Mouse (Mus musculus) forebrain, embryonic 10.5 days (tissue): ENCODE data around the gene Nr1d1. TPM values are rescaled to one million over a fixed set of nuclear protein-coding genes. Genes with fewer than 3 reads are reported as not detected.
A peak's percentile ranks its signal among the peaks of the same experiment; 100 is the strongest.

Experiments
- DNase-seq: peaks from one replicate; pipeline ENCODE4 v3.0.0-alpha.2; 2017; ENCODE audit warnings: low spot score; ENCODE audit errors: extremely low spot score
- H3K27ac ChIP-seq: fragments of 300-500 bp; sonication (generic); 2 replicates; pipeline ENCODE4 v1.5.1; 2016; ENCODE audit warnings: mild to moderate bottlenecking
- H3K27me3 ChIP-seq: fragments of 300-500 bp; sonication (generic); 2 replicates; pipeline ENCODE4 v1.6.1; 2016; ENCODE audit warnings: mild to moderate bottlenecking; ENCODE audit not compliant: poor library complexity, severe bottlenecking
- H3K36me3 ChIP-seq: fragments of 300-500 bp; sonication (generic); replicated peaks from 2 replicates; pipeline ENCODE4 v1.6.1; 2016; ENCODE audit warnings: mild to moderate bottlenecking, moderate library complexity
- H3K4me1 ChIP-seq: fragments of 300-500 bp; sonication (generic); 2 replicates; pipeline ENCODE4 v1.6.1; 2016
- H3K4me3 ChIP-seq: fragments of 300-500 bp; sonication (generic); 2 replicates; pipeline ENCODE4 v1.5.1; 2016; ENCODE audit warnings: mild to moderate bottlenecking, moderate library complexity
- H3K9me3 ChIP-seq: fragments of 300-500 bp; sonication (generic); 2 replicates; pipeline ENCODE4 v1.6.1; 2016; ENCODE audit warnings: mild to moderate bottlenecking, moderate library complexity
- WGBS: fragments of 180-500 bp; shearing (Covaris S2); methylation state at CpG from one replicate; pipeline ENCODE4 v1.1.7; 2016; 5-methylcytosine and 5-hydroxymethylcytosine counted together
- polyA plus RNA-seq: library from polyadenylated mRNA; unstranded; fragments of >200 nt; fragmentation: Nextera tagmentation; extraction: Ambion mirVana; gene quantifications from 2 replicates; pipeline ENCODE4 v1.2.1, GENCODE M21; 2016

The Nr1d1 gene
- polyA plus RNA-seq, 1 experiment from 2014 or later = 1.5 TPM

- under 1% methylated on average over 37 of the region's 37 CpGs for WGBS
- peaks cover 30% of the 10 kb centered on the region for H3K36me3 ChIP-seq
- H3K4me1 ChIP-seq = peaks cover 62% of the 10 kb centered on the region
- no peaks in the 10 kb centered on the region for H3K9me3 ChIP-seq
- 0 out of 2 replicates have a peak, but pooled peaks cover 3% of the 10 kb centered on the region for H3K27me3 ChIP-seq
- peak overlapping the region; percentile 67 for H3K27ac ChIP-seq
- H3K4me3 ChIP-seq = peak overlapping the region; percentile 55
- DNase-seq = peak; percentile 93
Observed at GRCm38 (mm10) chr11:98773635-98774295, 1.4 kb downstream of the Nr1d1 start.

DNA sequence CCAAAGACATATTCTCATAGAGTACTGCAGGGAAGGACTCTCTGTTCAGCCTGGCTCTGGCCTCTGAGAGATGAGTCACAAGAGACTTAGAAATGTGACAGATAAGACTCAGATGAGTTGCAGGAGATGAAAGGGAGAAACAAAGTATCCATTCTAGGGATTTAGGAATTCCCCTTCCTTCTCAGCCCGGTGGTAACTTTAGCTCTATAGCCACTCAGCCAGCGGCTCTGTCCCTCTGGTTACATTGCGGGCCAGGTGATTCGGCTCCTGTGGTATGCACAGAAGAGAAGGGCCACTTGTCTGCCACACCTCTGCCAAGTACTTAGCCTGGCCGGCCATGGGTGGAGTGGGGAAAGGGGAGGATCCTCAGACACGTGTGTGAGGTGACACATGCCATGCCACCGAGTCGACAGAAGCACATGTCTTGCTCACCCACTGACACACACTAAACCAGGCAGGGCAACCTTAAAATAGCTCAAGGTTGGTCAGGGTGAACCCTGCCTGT, 2.4 kb downstream of the Nr1d1 start:
- no peak for DNase-seq
- Histone ChIP-seq H3K36me3 (peaks cover 35% of the 10 kb centered on the region), H3K4me3 (no peak overlapping the region), H3K27ac (no peak overlapping the region), H3K9me3 (no peaks in the 10 kb centered on the region), H3K27me3 (0 out of 2 replicates have a peak, but pooled peaks cover 3% of the 10 kb centered on the region), H3K4me1 (peaks cover 69% of the 10 kb centered on the region)
- WGBS = 88% methylated on average over 8 of the region's 8 CpGs

GRCm38 (mm10) chr11:98771844-98772525, 3.1 kb downstream of the Nr1d1 start:
- 97% methylated on average over 11 of the region's 11 CpGs for WGBS
- Histone ChIP-seq H3K4me1 (peaks cover 69% of the 10 kb centered on the region), H3K4me3 (no peak overlapping the region), H3K27ac (no peak overlapping the region), H3K36me3 (peaks cover 35% of the 10 kb centered on the region), H3K27me3 (0 out of 2 replicates have a peak, but pooled peaks cover 3% of the 10 kb centered on the region), H3K9me3 (no peaks in the 10 kb centered on the region)
- no peak for DNase-seq

- Histone ChIP-seq H3K36me3 (peaks cover 36% of the 10 kb centered on the region), H3K27ac (no peak overlapping the region), H3K27me3 (0 out of 2 replicates have a peak, but pooled peaks cover 3% of the 10 kb centered on the region), H3K4me3 (no peak overlapping the region), H3K4me1 (peaks cover 69% of the 10 kb centered on the region), H3K9me3 (no peaks in the 10 kb centered on the region)
- 93% methylated on average over 18 of the region's 18 CpGs for WGBS
- no peak for DNase-seq
Observed at GRCm38 (mm10) chr11:98771131-98771530, 4.0 kb downstream of the Nr1d1 start.

- H3K4me3 ChIP-seq = no peak overlapping the region
- no peak for DNase-seq
- no peak overlapping the region for H3K27ac ChIP-seq
- H3K9me3 ChIP-seq = no peaks in the 10 kb centered on the region
- H3K4me1 ChIP-seq = peaks cover 69% of the 10 kb centered on the region
- 0 out of 2 replicates have a peak, but pooled peaks cover 3% of the 10 kb centered on the region for H3K27me3 ChIP-seq
- H3K36me3 ChIP-seq = peaks cover 44% of the 10 kb centered on the region
- WGBS = 94% methylated on average over 26 of the region's 26 CpGs
Observed at GRCm38 (mm10) chr11:98770096-98770975, 4.8 kb downstream of the Nr1d1 start.

DNA sequence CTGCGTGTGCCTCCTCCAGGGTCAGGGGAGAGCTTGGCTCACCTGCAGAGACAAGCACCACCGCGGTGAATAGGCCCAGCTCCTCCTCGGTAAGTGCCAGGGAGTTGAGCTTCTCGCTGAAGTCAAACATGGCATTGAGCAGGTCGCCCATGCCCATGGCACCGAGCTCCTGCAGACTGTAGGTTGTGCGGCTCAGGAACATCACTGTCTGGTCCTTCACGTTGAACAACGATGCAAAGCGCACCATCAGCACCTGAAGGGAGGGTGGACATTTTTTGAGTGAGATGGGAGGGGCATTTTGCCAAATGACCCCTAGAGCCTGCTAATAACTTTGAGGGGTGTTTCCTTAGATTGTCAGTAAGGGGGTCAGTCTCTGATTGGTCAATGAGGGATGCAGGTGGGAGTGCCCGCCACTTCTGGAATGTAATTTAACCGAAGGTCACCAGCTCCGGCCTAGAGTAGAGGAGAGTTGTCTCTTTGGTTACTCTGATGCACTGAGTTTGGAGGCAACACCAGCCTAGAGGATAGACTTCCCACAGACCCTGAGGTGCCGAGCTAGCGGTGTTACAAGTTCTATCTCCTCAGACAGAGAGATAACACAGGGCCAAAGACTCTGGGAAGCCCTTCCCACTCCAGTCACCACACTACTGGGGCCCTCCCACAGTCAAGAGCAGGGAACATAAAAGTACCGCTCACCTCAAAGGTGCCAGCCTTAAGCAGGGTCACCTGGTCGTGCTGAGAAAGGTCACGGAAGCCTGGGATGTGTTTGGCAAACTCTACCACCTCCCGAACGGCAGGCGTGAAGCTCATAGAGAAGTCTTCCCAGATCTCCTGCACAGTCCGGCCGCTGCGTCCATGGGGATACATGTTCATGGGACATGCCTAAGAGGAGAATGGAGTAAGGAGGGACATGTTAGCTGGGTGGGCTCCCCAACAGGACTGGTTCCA, 5.9 kb downstream of the Nr1d1 start:
- Histone ChIP-seq H3K27ac (peak overlapping the region; percentile 80), H3K9me3 (no peaks in the 10 kb centered on the region), H3K4me3 (0 out of 2 replicates have a peak overlapping the region, but pooled peaks have one; percentile 42), H3K36me3 (peaks cover 55% of the 10 kb centered on the region), H3K27me3 (0 out of 2 replicates have a peak, but pooled peaks cover under 1% of the 10 kb centered on the region), H3K4me1 (peaks cover 65% of the 10 kb centered on the region)
- no peak for DNase-seq
- 90% methylated on average over 25 of the region's 25 CpGs for WGBS

DNA sequence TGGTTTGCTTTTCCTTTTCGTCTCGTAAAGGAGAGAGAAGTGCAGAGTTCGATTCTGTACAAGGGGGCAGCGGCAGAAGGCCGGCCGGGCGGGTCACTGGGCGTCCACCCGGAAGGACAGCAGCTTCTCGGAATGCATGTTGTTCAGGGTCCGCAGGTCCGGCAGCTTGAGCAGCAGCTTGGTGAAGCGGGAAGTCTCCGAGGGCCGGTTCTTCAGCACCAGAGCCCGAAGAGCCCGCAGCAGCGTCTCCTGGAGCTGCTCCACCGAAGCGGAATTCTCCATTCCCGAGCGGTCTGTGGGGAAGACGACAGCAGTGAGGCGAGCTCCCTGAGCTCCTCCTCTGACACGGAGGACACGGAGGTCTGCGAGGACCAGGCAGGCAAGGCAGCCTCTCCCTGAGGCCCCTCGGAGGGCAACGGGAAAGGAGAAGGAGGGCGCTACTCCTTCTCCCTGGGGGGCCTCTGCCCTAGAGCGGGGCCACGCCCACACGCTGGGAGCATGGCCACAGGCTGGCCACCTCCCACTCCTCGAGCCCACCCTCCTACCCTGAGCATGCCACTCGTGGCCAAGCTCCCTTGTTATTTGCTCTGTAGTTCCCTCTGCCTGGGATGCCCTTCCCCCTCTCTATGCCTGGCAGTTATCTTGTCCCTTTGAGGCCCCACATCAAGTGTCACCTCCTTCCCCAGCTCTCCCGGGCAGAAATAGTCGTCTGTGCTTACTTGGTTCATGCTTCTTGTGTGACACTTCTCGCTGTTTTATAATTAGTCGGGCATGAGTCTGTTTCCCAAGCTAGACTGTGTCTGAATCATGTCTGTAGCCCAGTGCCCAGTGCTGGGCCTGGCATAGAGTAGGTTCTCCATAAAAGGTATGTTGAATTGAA, 6.8 kb downstream of the Nr1d1 start:
- Histone ChIP-seq H3K9me3 (no peaks in the 10 kb centered on the region), H3K36me3 (peaks cover 64% of the 10 kb centered on the region), H3K27me3 (no peaks in the 10 kb centered on the region), H3K4me3 (peak overlapping the region; percentile 42), H3K4me1 (peaks cover 56% of the 10 kb centered on the region), H3K27ac (peak overlapping the region; percentile 80)
- no peak for DNase-seq
- 35% methylated on average over 39 of the region's 39 CpGs for WGBS

DNA sequence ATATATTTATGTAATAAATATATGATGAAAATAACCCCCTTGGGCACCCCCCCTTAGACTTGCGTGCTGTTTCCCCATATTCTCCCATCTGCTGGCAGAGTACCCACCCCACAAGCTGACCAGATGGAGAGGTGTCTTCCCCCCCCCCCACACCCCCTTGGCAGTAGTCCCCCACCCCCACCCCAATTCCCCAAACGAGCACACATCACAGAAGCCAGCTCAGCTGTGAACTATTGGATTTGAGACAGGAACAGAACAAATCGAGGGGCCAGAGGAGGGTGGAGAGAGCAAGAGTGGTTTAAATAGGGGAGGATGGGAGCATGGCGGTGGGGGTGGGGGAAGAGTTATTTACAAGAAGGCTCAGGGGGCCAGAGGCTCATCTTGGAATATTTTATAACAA, 7.4 kb downstream of the Nr1d1 start:
- WGBS = 30% methylated on average over 4 of the region's 4 CpGs
- Histone ChIP-seq H3K27me3 (no peaks in the 10 kb centered on the region), H3K27ac (peak overlapping the region; percentile 80), H3K4me1 (peaks cover 54% of the 10 kb centered on the region), H3K36me3 (peaks cover 70% of the 10 kb centered on the region), H3K9me3 (no peaks in the 10 kb centered on the region), H3K4me3 (peak overlapping the region; percentile 42)
- DNase-seq = no peak

GRCm38 (mm10) chr11:98767276-98767675, 7.9 kb downstream of the Nr1d1 start:
- Histone ChIP-seq H3K27ac (peak overlapping the region; percentile 80), H3K4me1 (peaks cover 52% of the 10 kb centered on the region), H3K9me3 (no peaks in the 10 kb centered on the region), H3K27me3 (no peaks in the 10 kb centered on the region), H3K4me3 (peak overlapping the region; percentile 42), H3K36me3 (peaks cover 72% of the 10 kb centered on the region)
- DNase-seq = no peak
- WGBS = 14% methylated on average over 9 of the region's 9 CpGs

GRCm38 (mm10) chr11:98766816-98767215, 8.3 kb downstream of the Nr1d1 start:
- Histone ChIP-seq H3K27me3 (no peaks in the 10 kb centered on the region), H3K36me3 (peaks cover 75% of the 10 kb centered on the region), H3K9me3 (no peaks in the 10 kb centered on the region), H3K4me3 (peak overlapping the region; percentile 42), H3K27ac (peak overlapping the region; percentile 80), H3K4me1 (peaks cover 51% of the 10 kb centered on the region)
- no peak for DNase-seq
- 63% methylated on average over 5 of the region's 5 CpGs for WGBS

GRCm38 (mm10) chr11:98766346-98766745, 8.8 kb downstream of the Nr1d1 start:
- H3K4me1 ChIP-seq = peaks cover 51% of the 10 kb centered on the region
- H3K9me3 ChIP-seq = no peaks in the 10 kb centered on the region
- DNase-seq = no peak
- 53% methylated on average over 2 of the region's 2 CpGs for WGBS
- peak overlapping the region; percentile 42; the same call in 1 of the 2 replicates for H3K4me3 ChIP-seq
- peaks cover 75% of the 10 kb centered on the region for H3K36me3 ChIP-seq
- H3K27me3 ChIP-seq = no peaks in the 10 kb centered on the region
- peak overlapping the region; percentile 80 for H3K27ac ChIP-seq
